Mouse (Mus musculus) kidney, adult 2 months (tissue): ENCODE results near the gene Porcn.

ENCODE experiments used
- CTCF ChIP-seq: fragments of 200-500 bp; conservative IDR thresholded peaks from 2 replicates; pipeline ENCODE4 v1.5.1; 2011; ENCODE audit warnings: low read depth, mild to moderate bottlenecking, control low read depth, low read length, moderate library complexity, mixed read lengths; ENCODE audit not compliant: insufficient read depth, insufficient read length
- POLR2A ChIP-seq: fragments of 200-500 bp; IDR thresholded peaks from one replicate; pipeline ENCODE4 v1.6.1; 2011; ENCODE audit warnings: low read depth, low read length, control low read depth

DNA sequence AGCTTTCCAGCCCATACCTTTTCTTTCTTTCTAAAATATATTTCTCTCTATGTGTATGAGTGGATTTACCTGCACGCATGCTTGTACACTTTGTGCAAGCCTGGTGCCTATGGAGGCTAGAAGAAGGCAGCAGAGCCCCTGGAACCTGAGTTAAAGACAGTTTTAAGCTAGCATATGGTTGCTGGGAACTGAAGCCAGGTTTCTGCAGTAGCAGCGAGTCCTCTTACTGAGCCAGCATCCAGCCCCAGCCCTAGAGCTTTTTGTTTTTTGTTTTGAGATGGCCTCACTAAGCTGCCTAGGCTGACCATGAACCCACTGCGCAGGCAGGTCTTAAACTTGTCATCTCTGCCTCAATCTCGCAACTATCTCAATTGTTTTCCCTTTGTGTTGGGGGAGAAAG lies 41.9 kb downstream of the Porcn start:
- TF ChIP-seq POLR2A (no peak), CTCF (no peak)
